Mouse (Mus musculus): ENCODE measurements around the gene Degs2. TPM values are rescaled to one million over a fixed set of nuclear protein-coding genes. Genes with fewer than 3 reads are reported as not detected.
"Not testable (repeated sequence)": the region's sequence is repeated elsewhere in the genome, so short reads cannot be mapped to it uniquely, and the experiment has no call there.

The Degs2 gene
- polyA plus RNA-seq, 1 experiment from 2014 or later, result 1.3 TPM

DNA sequence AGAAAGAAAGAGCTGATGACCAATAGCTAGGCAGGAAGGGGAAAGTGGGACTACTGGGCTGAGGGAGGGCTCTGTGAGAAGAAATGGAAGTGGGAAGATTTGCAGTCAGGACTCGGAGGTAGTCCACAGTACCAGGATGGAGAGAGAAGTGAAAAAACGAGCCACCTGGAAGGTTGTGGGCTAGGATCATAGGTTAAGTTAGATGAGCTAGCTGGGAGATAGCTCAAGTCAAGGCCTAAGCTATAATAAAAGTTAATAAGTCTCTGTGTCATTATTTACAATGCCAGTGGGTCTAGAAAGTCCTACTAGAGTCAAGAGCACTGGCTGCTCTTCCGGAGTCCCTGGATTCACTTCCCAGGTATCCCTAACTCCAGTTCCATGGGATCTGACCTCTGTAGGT lies 16.4 kb upstream of the Degs2 start:
- Histone ChIP-seq H3K4me2 (no peak overlapping the region), H3K36me3 (no peaks in the 10 kb centered on the region), H3K4me1 (no peaks in the 10 kb centered on the region), H3K9me3 (no peaks in the 10 kb centered on the region), H3K27ac (no peak overlapping the region), H3K27me3 (no peaks in the 10 kb centered on the region), H3K4me3 (no peak overlapping the region), H3K9ac (no peak overlapping the region)
- ATAC-seq (ENCODE audit: insufficient number of reproducible peaks, low FRiP score, low TSS enrichment, low read depth), result no peak
- WGBS, result 92% methylated on average over 3 of the region's 3 CpGs

DNA sequence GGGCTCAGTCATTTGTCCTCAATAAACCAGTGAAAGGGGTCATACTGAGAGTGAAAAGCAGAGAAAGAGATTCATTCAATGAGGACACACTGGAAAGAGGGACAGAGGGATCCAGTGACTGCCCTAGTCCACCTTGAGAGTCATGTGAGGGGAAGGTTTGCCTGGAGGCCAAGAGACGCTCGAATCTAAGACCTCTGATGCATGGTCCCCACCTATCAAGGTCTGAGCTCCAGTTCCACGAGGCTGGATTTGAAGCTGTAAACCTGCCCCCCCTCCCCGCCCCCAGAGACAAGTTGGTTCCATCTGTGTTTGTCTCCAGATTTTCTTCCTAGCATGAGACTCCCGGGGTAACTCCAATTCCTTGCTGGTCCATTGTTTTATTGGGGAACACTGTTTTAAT lies 13.7 kb upstream of the Degs2 start:
- Histone ChIP-seq H3K4me2 (no peak overlapping the region), H3K27ac (no peak overlapping the region), H3K4me1 (no peaks in the 10 kb centered on the region), H3K36me3 (no peaks in the 10 kb centered on the region), H3K4me3 (no peak overlapping the region), H3K27me3 (no peaks in the 10 kb centered on the region), H3K9me3 (no peaks in the 10 kb centered on the region), H3K9ac (no peak overlapping the region)
- 75% methylated on average over 5 of the region's 5 CpGs for WGBS
- no peak for ATAC-seq (ENCODE audit: insufficient number of reproducible peaks, low FRiP score, low TSS enrichment, low read depth)

DNA sequence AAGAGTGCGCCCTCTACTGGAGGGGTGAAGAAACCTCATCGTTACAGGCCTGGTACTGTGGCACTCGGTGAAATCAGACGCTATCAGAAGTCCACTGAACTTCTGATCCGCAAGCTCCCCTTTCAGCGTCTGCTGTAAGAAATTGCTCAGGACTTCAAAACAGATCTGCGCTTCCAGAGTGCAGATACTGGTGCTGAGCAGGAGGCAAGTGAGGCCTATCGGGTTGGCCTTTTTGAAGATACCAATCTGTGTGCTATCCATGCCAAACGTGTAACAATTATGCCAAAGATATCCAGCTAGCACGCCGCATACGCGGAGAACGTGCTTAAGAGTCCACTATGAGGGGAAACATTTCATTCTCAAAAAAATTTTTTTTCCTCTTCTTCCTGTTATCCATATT lies 11.9 kb upstream of the Degs2 start:
- H3K36me3 ChIP-seq; H3K27ac ChIP-seq; H3K4me3 ChIP-seq; H3K27me3 ChIP-seq; H3K9ac ChIP-seq; ATAC-seq (ENCODE audit: insufficient number of reproducible peaks, low FRiP score, low TSS enrichment, low read depth); H3K9me3 ChIP-seq; H3K4me2 ChIP-seq; H3K4me1 ChIP-seq: not testable (repeated sequence)
- WGBS, result 92% methylated on average over 14 of the region's 14 CpGs

DNA sequence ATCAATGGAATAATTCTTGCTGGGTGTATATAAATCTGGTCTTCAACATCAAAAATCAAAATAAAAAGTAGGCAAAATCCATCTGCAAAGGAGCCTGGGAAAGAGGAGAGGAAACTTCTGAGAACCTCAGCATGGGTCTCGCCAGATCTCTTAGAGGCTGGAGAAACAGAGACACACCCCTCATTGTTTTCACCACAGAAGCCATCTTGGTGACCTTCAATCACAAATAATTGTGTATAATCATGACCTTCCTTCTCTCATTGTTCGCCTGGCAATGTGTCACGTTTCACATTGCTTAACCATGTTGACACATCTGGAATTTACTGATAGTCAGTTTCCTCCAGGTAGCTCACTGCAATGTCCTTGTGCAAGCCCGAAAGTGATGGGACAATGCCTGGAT lies 10.4 kb upstream of the Degs2 start:
- Histone ChIP-seq H3K27me3 (no peaks in the 10 kb centered on the region), H3K36me3 (no peaks in the 10 kb centered on the region), H3K9ac (no peak overlapping the region), H3K4me1 (no peaks in the 10 kb centered on the region), H3K4me3 (no peak overlapping the region), H3K27ac (no peak overlapping the region), H3K4me2 (no peak overlapping the region), H3K9me3 (no peaks in the 10 kb centered on the region)
- no peak for ATAC-seq (ENCODE audit: insufficient number of reproducible peaks, low FRiP score, low TSS enrichment, low read depth)
- WGBS, result 75% methylated on average over 4 of the region's 4 CpGs

DNA sequence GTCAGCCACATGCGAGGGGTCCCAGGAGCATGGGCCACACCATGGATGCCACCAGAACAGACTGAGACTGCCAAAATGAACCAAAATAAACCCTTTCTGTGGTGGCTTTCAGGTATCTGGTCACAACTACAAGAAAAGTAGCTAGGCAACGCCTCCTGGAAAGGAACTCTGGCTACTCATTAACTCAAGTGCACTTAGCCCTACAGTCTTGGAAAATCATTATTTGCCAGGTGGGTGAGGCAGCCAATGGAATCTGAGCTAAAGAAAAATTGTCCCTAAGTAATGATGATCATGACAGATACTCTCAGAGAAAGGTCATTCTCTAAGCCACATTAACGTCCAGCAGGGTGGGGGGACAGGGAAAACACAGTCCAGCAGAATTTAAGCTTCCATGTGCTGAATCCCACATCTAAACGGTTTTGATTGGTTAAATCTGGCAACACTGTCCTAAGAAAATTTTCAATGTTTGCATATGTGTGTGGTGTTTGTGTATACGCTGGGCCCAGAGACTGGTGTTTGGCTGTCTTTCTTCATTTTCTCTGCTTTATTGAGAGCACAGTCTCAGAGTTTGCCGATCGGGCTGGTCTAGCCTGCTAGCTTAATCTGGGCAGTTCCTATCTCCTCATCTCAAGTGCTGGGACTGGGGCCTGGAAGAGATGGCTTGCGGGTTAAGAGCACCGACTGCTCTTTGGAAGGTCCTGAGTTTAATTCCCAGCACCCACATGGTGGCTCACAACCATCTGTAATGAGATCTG lies 8.9 kb upstream of the Degs2 start:
- Histone ChIP-seq H3K36me3 (no peaks in the 10 kb centered on the region), H3K27ac (no peak overlapping the region), H3K4me3 (no peak overlapping the region), H3K9ac (no peak overlapping the region), H3K4me2 (no peak overlapping the region), H3K4me1 (no peaks in the 10 kb centered on the region), H3K27me3 (no peaks in the 10 kb centered on the region), H3K9me3 (no peaks in the 10 kb centered on the region)
- WGBS, result 83% methylated on average over 9 of the region's 9 CpGs
- no peak for ATAC-seq (ENCODE audit: insufficient number of reproducible peaks, low FRiP score, low TSS enrichment, low read depth)

DNA sequence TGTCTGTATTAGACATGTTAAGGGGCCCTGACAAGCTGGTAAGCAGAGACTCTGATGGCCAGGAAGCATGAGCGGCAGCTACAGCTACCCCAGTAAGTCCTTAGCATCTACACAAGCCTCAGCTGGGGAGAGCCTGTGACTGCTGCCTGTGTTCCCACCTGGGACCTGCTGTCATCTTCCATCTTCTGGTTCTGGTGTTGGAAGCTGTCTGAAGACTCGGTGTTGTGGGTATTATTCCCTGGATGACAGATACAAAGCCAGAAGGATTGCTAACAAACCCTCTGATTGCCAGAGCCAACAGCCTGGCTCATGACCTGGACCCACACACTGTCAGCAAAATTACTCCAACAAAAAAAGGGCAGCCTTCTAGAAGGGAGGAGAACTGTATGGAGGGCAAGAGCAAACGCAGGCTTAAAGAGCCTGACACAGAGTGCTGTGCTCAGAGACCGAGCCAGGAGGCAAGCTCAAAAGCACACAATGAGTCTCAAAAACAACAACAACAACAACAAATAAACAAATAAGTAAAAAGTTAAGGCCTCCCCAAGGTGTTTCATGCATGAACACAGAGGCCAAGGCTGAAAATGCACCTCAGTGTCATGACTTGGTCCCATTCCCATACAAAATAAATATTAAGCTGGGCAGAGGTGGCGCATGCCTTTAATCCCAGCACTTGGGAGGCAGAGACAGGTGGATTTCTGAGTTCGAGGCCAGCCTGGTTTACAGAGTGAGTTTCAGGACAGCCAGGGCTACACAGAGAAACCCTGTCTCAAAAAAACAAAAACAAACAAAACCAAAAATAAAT lies 8.1 kb upstream of the Degs2 start:
- Histone ChIP-seq H3K4me3 (no peak overlapping the region), H3K4me1 (no peaks in the 10 kb centered on the region), H3K27me3 (no peaks in the 10 kb centered on the region), H3K27ac (no peak overlapping the region), H3K9ac (no peak overlapping the region), H3K36me3 (no peaks in the 10 kb centered on the region), H3K4me2 (no peak overlapping the region), H3K9me3 (no peaks in the 10 kb centered on the region)
- WGBS, result 86% methylated on average over 6 of the region's 6 CpGs
- no peak for ATAC-seq (ENCODE audit: insufficient number of reproducible peaks, low FRiP score, low TSS enrichment, low read depth)

DNA sequence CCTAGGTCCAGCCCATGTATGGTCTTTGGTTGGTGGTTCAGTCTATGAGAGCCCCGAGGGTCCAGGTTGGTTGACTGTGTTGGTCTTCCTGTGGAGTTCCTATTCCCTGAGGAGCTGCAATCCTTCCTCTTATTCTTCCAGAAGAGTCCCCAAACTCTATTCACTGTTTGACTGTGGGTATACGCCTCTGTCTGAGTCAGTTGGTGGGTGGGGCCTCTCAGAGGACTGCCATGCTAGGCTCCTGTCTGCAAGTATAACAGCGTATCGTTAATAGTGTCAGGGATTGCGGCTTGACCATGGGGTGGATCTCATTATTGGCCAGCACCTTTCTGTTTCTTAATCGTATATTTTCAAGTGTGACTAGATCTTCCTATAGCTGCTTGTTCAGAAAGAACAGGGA lies 7.3 kb upstream of the Degs2 start:
- no peak overlapping the region for H3K4me3 ChIP-seq
- ATAC-seq (ENCODE audit: insufficient number of reproducible peaks, low FRiP score, low TSS enrichment, low read depth), result no peak
- WGBS, result 78% methylated on average over 6 of the region's 6 CpGs
- no peak overlapping the region for H3K4me2 ChIP-seq
- H3K9ac ChIP-seq, result no peak overlapping the region
- H3K9me3 ChIP-seq, result no peaks in the 10 kb centered on the region
- H3K36me3 ChIP-seq, result no peaks in the 10 kb centered on the region
- no peaks in the 10 kb centered on the region for H3K4me1 ChIP-seq
- no peak overlapping the region for H3K27ac ChIP-seq
- H3K27me3 ChIP-seq, result peaks cover 3% of the 10 kb centered on the region

DNA sequence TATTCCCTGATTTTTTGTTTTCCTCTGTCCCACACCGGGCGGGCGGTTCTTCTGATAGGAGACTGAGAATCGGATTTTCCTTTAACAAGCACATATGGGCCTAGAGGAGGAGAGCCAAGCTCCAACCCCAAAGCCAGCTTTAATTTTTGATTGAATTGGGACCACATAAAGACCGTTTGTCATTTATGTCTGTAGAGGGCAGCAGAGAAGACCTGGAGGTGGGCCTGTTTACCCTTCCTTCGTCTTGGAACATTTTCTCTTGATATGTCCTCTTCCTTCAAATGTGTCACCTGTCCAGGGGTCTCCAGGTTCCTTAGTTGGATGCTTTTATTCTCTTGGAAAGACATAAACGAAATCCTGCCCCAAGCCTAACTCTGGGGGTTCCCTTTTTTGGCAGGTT lies 4.0 kb upstream of the Degs2 start:
- WGBS, result 43% methylated on average over 7 of the region's 7 CpGs
- no peak overlapping the region for H3K4me2 ChIP-seq
- no peaks in the 10 kb centered on the region for H3K36me3 ChIP-seq
- no peak overlapping the region for H3K9ac ChIP-seq
- no peaks in the 10 kb centered on the region for H3K9me3 ChIP-seq
- H3K27me3 ChIP-seq, result peaks cover 35% of the 10 kb centered on the region
- no peak for ATAC-seq (ENCODE audit: insufficient number of reproducible peaks, low FRiP score, low TSS enrichment, low read depth)
- no peak overlapping the region for H3K27ac ChIP-seq
- H3K4me3 ChIP-seq, result no peak overlapping the region
- peaks cover 13% of the 10 kb centered on the region for H3K4me1 ChIP-seq

DNA sequence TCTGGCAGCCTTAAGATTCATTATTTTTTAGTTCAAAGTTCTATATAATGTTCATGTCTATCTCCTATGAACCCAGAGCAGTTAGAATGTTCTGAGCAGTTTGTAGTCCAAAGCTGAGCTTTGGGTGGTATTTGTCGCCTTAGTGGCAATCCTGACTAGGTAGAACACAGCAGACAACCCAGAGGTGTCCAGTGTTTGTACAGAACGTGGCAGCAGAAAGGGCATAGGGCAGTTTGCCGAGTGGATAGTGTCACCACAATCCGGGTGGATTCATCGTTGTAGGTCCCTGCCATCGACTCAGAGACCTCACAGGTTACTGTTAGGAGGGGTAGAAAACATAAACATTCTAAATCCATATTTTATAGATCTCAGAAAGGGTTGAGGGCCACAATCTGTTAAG lies 3.4 kb upstream of the Degs2 start:
- no peak for ATAC-seq (ENCODE audit: insufficient number of reproducible peaks, low FRiP score, low TSS enrichment, low read depth)
- H3K27me3 ChIP-seq, result peaks cover 42% of the 10 kb centered on the region

DNA sequence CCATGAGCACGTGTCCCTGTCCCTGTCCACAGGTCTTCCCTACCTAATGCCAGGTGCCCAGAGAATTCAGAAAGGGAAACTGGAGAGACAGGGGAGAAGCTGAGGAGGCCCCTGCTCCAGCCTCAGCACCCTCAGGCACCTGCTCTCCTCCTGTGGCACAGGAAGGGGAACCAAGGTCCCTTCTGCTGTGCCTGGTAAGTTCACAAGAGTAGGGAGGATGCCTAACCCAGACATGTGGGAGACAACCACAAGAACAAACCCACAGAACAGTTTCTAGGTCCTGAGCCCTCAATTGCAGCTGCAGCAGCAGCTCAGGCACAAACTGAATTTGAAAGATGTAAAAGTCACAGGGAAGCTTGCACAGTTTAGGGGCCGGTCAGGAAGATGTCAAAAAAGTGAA lies 894 bp downstream of the Degs2 start:
- Histone ChIP-seq H3K36me3 (no peaks in the 10 kb centered on the region), H3K4me1 (peaks cover 13% of the 10 kb centered on the region), H3K4me2 (no peak overlapping the region), H3K9ac (no peak overlapping the region), H3K4me3 (no peak overlapping the region), H3K9me3 (no peaks in the 10 kb centered on the region), H3K27me3 (peaks cover 52% of the 10 kb centered on the region), H3K27ac (no peak overlapping the region)
- 49% methylated on average over 2 of the region's 2 CpGs for WGBS
- ATAC-seq (ENCODE audit: insufficient number of reproducible peaks, low FRiP score, low TSS enrichment, low read depth), result no peak

More for the DNA sequence above, 3.4 kb upstream of the Degs2 start:
- H3K4me3 ChIP-seq, result no peak overlapping the region
- 86% methylated on average over 6 of the region's 6 CpGs for WGBS
- peaks cover 13% of the 10 kb centered on the region for H3K4me1 ChIP-seq
- H3K36me3 ChIP-seq, result no peaks in the 10 kb centered on the region
- H3K4me2 ChIP-seq, result no peak overlapping the region
- H3K9me3 ChIP-seq, result no peaks in the 10 kb centered on the region
- no peak overlapping the region for H3K27ac ChIP-seq
- no peak overlapping the region for H3K9ac ChIP-seq

DNA sequence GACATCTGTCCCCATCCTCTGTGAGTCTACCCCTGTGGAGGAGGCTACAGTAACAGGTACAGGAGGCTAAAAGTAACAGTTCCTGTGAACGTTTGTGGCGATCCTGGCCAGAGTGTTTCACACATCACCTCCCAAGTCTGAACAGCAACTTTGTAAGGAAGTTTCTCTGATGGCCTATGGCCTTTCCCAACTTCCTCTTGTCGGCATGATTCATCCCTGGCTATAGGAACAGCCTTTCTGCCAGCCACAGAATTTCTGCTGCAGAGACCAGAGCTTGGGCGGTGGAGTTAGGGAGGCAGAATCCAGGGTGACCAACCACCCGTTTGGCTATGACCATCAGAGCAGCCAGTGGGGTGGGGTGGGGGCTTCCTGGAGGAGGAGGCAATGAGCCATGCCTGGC lies 2.1 kb downstream of the Degs2 start:
- Histone ChIP-seq H3K4me1 (peaks cover 13% of the 10 kb centered on the region), H3K9ac (no peak overlapping the region), H3K36me3 (no peaks in the 10 kb centered on the region), H3K4me3 (no peak overlapping the region), H3K9me3 (no peaks in the 10 kb centered on the region), H3K27me3 (peaks cover 52% of the 10 kb centered on the region), H3K4me2 (no peak overlapping the region), H3K27ac (no peak overlapping the region)
- ATAC-seq (ENCODE audit: insufficient number of reproducible peaks, low FRiP score, low TSS enrichment, low read depth), result no peak
- 66% methylated on average over 5 of the region's 5 CpGs for WGBS

DNA sequence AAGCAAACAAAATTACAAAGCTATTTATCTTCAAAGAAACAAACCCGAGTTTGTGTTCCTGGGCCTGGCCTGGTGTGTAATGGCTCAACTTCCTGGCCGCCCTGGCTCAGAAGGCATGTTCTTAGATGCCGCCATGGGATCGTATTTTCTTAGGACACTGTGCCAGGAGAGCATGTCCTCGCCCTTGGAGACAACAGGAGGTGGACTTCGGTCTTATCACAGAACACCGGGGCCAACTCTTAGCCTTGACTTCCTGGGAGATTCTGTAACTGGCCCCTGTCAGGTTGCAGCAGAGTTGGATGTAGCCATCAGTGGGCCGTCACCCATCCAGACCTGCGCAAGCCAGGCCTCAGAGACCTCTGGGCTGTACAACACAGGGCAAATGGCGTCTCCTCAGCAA lies 2.5 kb downstream of the Degs2 start:
- no peaks in the 10 kb centered on the region for H3K9me3 ChIP-seq
- WGBS, result 76% methylated on average over 10 of the region's 10 CpGs
- H3K36me3 ChIP-seq, result no peaks in the 10 kb centered on the region
- peaks cover 13% of the 10 kb centered on the region for H3K4me1 ChIP-seq
- no peak for ATAC-seq (ENCODE audit: insufficient number of reproducible peaks, low FRiP score, low TSS enrichment, low read depth)
- no peak overlapping the region for H3K4me2 ChIP-seq
- H3K9ac ChIP-seq, result no peak overlapping the region
- H3K4me3 ChIP-seq, result no peak overlapping the region
- peaks cover 51% of the 10 kb centered on the region for H3K27me3 ChIP-seq
- no peak overlapping the region for H3K27ac ChIP-seq

Measured in limb, embryonic 15.5 days (tissue).